Mouse (Mus musculus): ENCODE measurements around the gene Syn3. TPM values are rescaled to one million over a fixed set of nuclear protein-coding genes. Genes with fewer than 3 reads are reported as not detected.

Gene Syn3
- polyA plus RNA-seq, 1 experiment from 2014 or later = 8.5 TPM

GRCm38 (mm10) chr10:86457195-86457594 is 41.5 kb downstream of the Syn3 start:
- ATAC-seq = peak; percentile 69
- DNase-seq (ENCODE audit: low spot score) = peak; percentile 58
- H3K4me3 ChIP-seq (ENCODE audit: low read depth, low read length) = no peak overlapping the region
- WGBS = 2% methylated on average over 4 of the region's 4 CpGs
- no peaks in the 10 kb centered on the region for H3K27me3 ChIP-seq (replicated peaks; ENCODE audit: control insufficient read depth, insufficient read depth, low read length)
- no peak overlapping the region for H3K4me2 ChIP-seq (ENCODE audit: low read length)
- H3K9me3 ChIP-seq (replicated peaks; ENCODE audit: control insufficient read depth, low read length) = no peaks in the 10 kb centered on the region
- 0 out of 2 replicates have a peak overlapping the region, but pooled peaks have one; percentile 59 for H3K27ac ChIP-seq (ENCODE audit: low read depth, low read length)
- H3K4me1 ChIP-seq (ENCODE audit: control insufficient read depth, insufficient read depth, low read length) = peaks cover 14% of the 10 kb centered on the region
- no peaks in the 10 kb centered on the region for H3K36me3 ChIP-seq (ENCODE audit: control insufficient read depth, insufficient read depth, low read length)
- no peak overlapping the region for H3K9ac ChIP-seq (ENCODE audit: low read length)

GRCm38 (mm10) chr10:86455296-86456055 is 43.2 kb downstream of the Syn3 start:
- ATAC-seq = no peak
- no peaks in the 10 kb centered on the region for H3K27me3 ChIP-seq (replicated peaks; ENCODE audit: control insufficient read depth, insufficient read depth, low read length)
- 75% methylated on average over 5 of the region's 5 CpGs for WGBS

GRCm38 (mm10) chr10:86452326-86452995 is 46.2 kb downstream of the Syn3 start:
- 46% methylated on average over 6 of the region's 6 CpGs for WGBS
- no peak overlapping the region for H3K9ac ChIP-seq (ENCODE audit: low read length)
- peak; percentile 80 for DNase-seq (ENCODE audit: low spot score)

More at GRCm38 (mm10) chr10:86455296-86456055, 43.2 kb downstream of the Syn3 start:
- Histone ChIP-seq H3K9me3 (replicated peaks; ENCODE audit: control insufficient read depth, low read length) (no peaks in the 10 kb centered on the region), H3K36me3 (ENCODE audit: control insufficient read depth, insufficient read depth, low read length) (no peaks in the 10 kb centered on the region), H3K9ac (ENCODE audit: low read length) (no peak overlapping the region), H3K27ac (ENCODE audit: low read depth, low read length) (no peak overlapping the region), H3K4me1 (ENCODE audit: control insufficient read depth, insufficient read depth, low read length) (peaks cover 14% of the 10 kb centered on the region), H3K4me3 (ENCODE audit: low read depth, low read length) (no peak overlapping the region), H3K4me2 (ENCODE audit: low read length) (no peak overlapping the region)
- DNase-seq (ENCODE audit: low spot score) = no peak

GRCm38 (mm10) chr10:86451294-86451693 is 47.4 kb downstream of the Syn3 start:
- WGBS = 96% methylated on average over 5 of the region's 5 CpGs
- H3K4me1 ChIP-seq (ENCODE audit: control insufficient read depth, insufficient read depth, low read length) = no peaks in the 10 kb centered on the region
- H3K4me2 ChIP-seq (ENCODE audit: low read length) = no peak overlapping the region
- DNase-seq (ENCODE audit: low spot score) (no peak), ATAC-seq (no peak)
- H3K36me3 ChIP-seq (ENCODE audit: control insufficient read depth, insufficient read depth, low read length) = no peaks in the 10 kb centered on the region
- no peaks in the 10 kb centered on the region for H3K9me3 ChIP-seq (replicated peaks; ENCODE audit: control insufficient read depth, low read length)
- no peak overlapping the region for H3K9ac ChIP-seq (ENCODE audit: low read length)
- no peaks in the 10 kb centered on the region for H3K27me3 ChIP-seq (replicated peaks; ENCODE audit: control insufficient read depth, insufficient read depth, low read length)
- H3K4me3 ChIP-seq (ENCODE audit: low read depth, low read length) = no peak overlapping the region
- H3K27ac ChIP-seq (ENCODE audit: low read depth, low read length) = no peak overlapping the region

More at GRCm38 (mm10) chr10:86452326-86452995, 46.2 kb downstream of the Syn3 start:
- peak; percentile 75 for ATAC-seq
- Histone ChIP-seq H3K27me3 (replicated peaks; ENCODE audit: control insufficient read depth, insufficient read depth, low read length) (no peaks in the 10 kb centered on the region), H3K4me3 (ENCODE audit: low read depth, low read length) (no peak overlapping the region), H3K36me3 (ENCODE audit: control insufficient read depth, insufficient read depth, low read length) (no peaks in the 10 kb centered on the region), H3K27ac (ENCODE audit: low read depth, low read length) (no peak overlapping the region), H3K4me2 (ENCODE audit: low read length) (no peak overlapping the region), H3K4me1 (ENCODE audit: control insufficient read depth, insufficient read depth, low read length) (peaks cover 5% of the 10 kb centered on the region), H3K9me3 (replicated peaks; ENCODE audit: control insufficient read depth, low read length) (no peaks in the 10 kb centered on the region)

GRCm38 (mm10) chr10:86446649-86447048 is 52.0 kb downstream of the Syn3 start:
- DNase-seq (ENCODE audit: low spot score) (no peak), ATAC-seq (no peak)
- no peak overlapping the region for H3K27ac ChIP-seq (ENCODE audit: low read depth, low read length)
- H3K4me1 ChIP-seq (ENCODE audit: control insufficient read depth, insufficient read depth, low read length) = no peaks in the 10 kb centered on the region
- no peak overlapping the region for H3K4me2 ChIP-seq (ENCODE audit: low read length)
- H3K9me3 ChIP-seq (replicated peaks; ENCODE audit: control insufficient read depth, low read length) = no peaks in the 10 kb centered on the region
- no peak overlapping the region for H3K9ac ChIP-seq (ENCODE audit: low read length)
- no peak overlapping the region for H3K4me3 ChIP-seq (ENCODE audit: low read depth, low read length)
- H3K36me3 ChIP-seq (ENCODE audit: control insufficient read depth, insufficient read depth, low read length) = no peaks in the 10 kb centered on the region
- no peaks in the 10 kb centered on the region for H3K27me3 ChIP-seq (replicated peaks; ENCODE audit: control insufficient read depth, insufficient read depth, low read length)

- WGBS = 75% methylated on average over 2 of the region's 2 CpGs
- no peak overlapping the region for H3K4me3 ChIP-seq (ENCODE audit: low read depth, low read length)
- DNase-seq (ENCODE audit: low spot score) = no peak
- H3K27ac ChIP-seq (ENCODE audit: low read depth, low read length) = no peak overlapping the region
- no peaks in the 10 kb centered on the region for H3K27me3 ChIP-seq (replicated peaks; ENCODE audit: control insufficient read depth, insufficient read depth, low read length)
- H3K36me3 ChIP-seq (ENCODE audit: control insufficient read depth, insufficient read depth, low read length) = no peaks in the 10 kb centered on the region
- H3K9ac ChIP-seq (ENCODE audit: low read length) = no peak overlapping the region
- no peaks in the 10 kb centered on the region for H3K4me1 ChIP-seq (ENCODE audit: control insufficient read depth, insufficient read depth, low read length)
- ATAC-seq = no peak
- H3K9me3 ChIP-seq (replicated peaks; ENCODE audit: control insufficient read depth, low read length) = no peaks in the 10 kb centered on the region
- H3K4me2 ChIP-seq (ENCODE audit: low read length) = no peak overlapping the region
Measured at GRCm38 (mm10) chr10:86445207-86445606, 53.5 kb downstream of the Syn3 start.

- Histone ChIP-seq H3K4me3 (ENCODE audit: low read depth, low read length) (no peak overlapping the region), H3K9me3 (replicated peaks; ENCODE audit: control insufficient read depth, low read length) (no peaks in the 10 kb centered on the region), H3K4me1 (ENCODE audit: control insufficient read depth, insufficient read depth, low read length) (no peaks in the 10 kb centered on the region), H3K27ac (ENCODE audit: low read depth, low read length) (no peak overlapping the region), H3K27me3 (replicated peaks; ENCODE audit: control insufficient read depth, insufficient read depth, low read length) (no peaks in the 10 kb centered on the region), H3K9ac (ENCODE audit: low read length) (no peak overlapping the region), H3K36me3 (ENCODE audit: control insufficient read depth, insufficient read depth, low read length) (no peaks in the 10 kb centered on the region), H3K4me2 (ENCODE audit: low read length) (no peak overlapping the region)
- ATAC-seq = no peak
- WGBS = 48% methylated on average over 3 of the region's 3 CpGs
- DNase-seq (ENCODE audit: low spot score) = no peak
Measured at GRCm38 (mm10) chr10:86444665-86445064, 54.0 kb downstream of the Syn3 start.

- Histone ChIP-seq H3K27me3 (replicated peaks; ENCODE audit: control insufficient read depth, insufficient read depth, low read length) (no peaks in the 10 kb centered on the region), H3K4me1 (ENCODE audit: control insufficient read depth, insufficient read depth, low read length) (no peaks in the 10 kb centered on the region), H3K36me3 (ENCODE audit: control insufficient read depth, insufficient read depth, low read length) (no peaks in the 10 kb centered on the region), H3K27ac (ENCODE audit: low read depth, low read length) (no peak overlapping the region), H3K9ac (ENCODE audit: low read length) (no peak overlapping the region), H3K9me3 (replicated peaks; ENCODE audit: control insufficient read depth, low read length) (no peaks in the 10 kb centered on the region), H3K4me3 (ENCODE audit: low read depth, low read length) (no peak overlapping the region), H3K4me2 (ENCODE audit: low read length) (no peak overlapping the region)
- 87% methylated on average over 3 of the region's 3 CpGs for WGBS
- ATAC-seq (no peak), DNase-seq (ENCODE audit: low spot score) (no peak)
Measured at GRCm38 (mm10) chr10:86441765-86442164, 56.9 kb downstream of the Syn3 start.

- no peaks in the 10 kb centered on the region for H3K9me3 ChIP-seq (replicated peaks; ENCODE audit: control insufficient read depth, low read length)
- H3K9ac ChIP-seq (ENCODE audit: low read length) = no peak overlapping the region
- H3K4me1 ChIP-seq (ENCODE audit: control insufficient read depth, insufficient read depth, low read length) = no peaks in the 10 kb centered on the region
- WGBS = 89% methylated on average over 4 of the region's 4 CpGs
- H3K27me3 ChIP-seq (replicated peaks; ENCODE audit: control insufficient read depth, insufficient read depth, low read length) = no peaks in the 10 kb centered on the region
- no peak overlapping the region for H3K27ac ChIP-seq (ENCODE audit: low read depth, low read length)
- DNase-seq (ENCODE audit: low spot score) = peak; percentile 10
- no peak overlapping the region for H3K4me3 ChIP-seq (ENCODE audit: low read depth, low read length)
- no peak for ATAC-seq
- H3K36me3 ChIP-seq (ENCODE audit: control insufficient read depth, insufficient read depth, low read length) = no peaks in the 10 kb centered on the region
- H3K4me2 ChIP-seq (ENCODE audit: low read length) = no peak overlapping the region
Measured at GRCm38 (mm10) chr10:86439640-86440039, 59.1 kb downstream of the Syn3 start.

All from forebrain, embryonic 14.5 days (tissue).